Mouse (Mus musculus): ENCODE data around the gene Itpr3.

Itpr3 gene

GRCm38 (mm10) chr17:27119540-27119895, 62.4 kb downstream of the Itpr3 start:
- DNase-seq (ENCODE audit: low read depth), result no peak

- DNase-seq (ENCODE audit: low read depth), result no peak
Observed at GRCm38 (mm10) chr17:27119954-27120353, 62.9 kb downstream of the Itpr3 start.

- DNase-seq (ENCODE audit: low read depth), result peak; percentile 56
Observed at GRCm38 (mm10) chr17:27120561-27121024, 63.5 kb downstream of the Itpr3 start.

- DNase-seq (ENCODE audit: low read depth), result no peak
Observed at GRCm38 (mm10) chr17:27121266-27121665, 64.2 kb downstream of the Itpr3 start.

GRCm38 (mm10) chr17:27121781-27122180, 64.7 kb downstream of the Itpr3 start:
- no peak for DNase-seq (ENCODE audit: low read depth)

DNA sequence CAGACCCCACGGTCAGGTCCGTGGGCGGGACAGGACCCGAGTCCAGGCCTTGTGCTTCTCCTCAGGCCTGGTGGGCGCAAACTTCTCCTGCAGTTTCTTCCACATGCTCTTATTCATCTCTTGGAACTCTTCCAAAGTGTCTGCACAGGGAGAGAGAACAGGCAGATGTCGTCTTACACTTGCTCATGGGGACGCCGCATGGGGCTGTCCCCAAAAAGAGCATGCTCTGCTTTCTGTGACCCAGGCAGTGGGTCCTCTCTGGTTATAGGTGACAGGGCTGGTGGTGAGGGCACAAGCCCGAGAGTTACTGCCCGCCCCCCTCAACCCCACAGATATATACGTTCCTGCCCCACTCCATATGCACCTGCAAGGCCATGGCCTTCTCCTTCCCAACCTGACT, 65.6 kb downstream of the Itpr3 start:
- DNase-seq (ENCODE audit: low read depth), result no peak

- DNase-seq (ENCODE audit: low read depth), result no peak
Observed at GRCm38 (mm10) chr17:27123103-27123502, 66.0 kb downstream of the Itpr3 start.

DNA sequence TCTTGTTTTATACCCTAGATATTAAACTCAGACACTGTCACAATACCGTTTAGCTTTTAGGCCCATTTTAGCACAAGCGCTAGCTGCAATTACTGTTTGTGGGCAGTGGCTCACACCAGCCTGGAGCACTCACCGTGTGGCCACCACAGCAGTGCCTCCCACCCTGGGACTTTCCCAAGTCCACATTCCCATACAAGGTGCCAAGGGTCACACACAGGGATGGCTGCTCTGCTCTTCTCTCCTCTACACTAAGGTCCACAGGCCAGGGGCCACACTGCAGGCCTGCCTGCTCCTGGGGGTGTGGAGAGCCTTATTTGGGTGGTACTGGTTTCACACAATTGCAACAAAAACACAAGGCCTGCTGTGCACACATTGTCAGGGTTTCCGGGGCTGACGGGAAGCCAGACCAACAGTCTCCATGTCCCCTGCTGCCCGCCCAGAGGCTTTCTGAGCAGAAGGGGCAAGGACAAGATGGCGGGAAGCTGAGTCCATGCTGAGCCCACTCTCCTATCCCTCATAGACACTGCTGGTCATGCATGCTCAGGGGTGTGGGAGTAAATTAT, 66.8 kb downstream of the Itpr3 start:
- DNase-seq (ENCODE audit: low read depth), result no peak

- peak; percentile 86 for DNase-seq (ENCODE audit: low read depth)
Observed at GRCm38 (mm10) chr17:27125185-27125584, 68.1 kb downstream of the Itpr3 start.

GRCm38 (mm10) chr17:27125669-27126202, 68.6 kb downstream of the Itpr3 start:
- DNase-seq (ENCODE audit: low read depth), result no peak

DNA sequence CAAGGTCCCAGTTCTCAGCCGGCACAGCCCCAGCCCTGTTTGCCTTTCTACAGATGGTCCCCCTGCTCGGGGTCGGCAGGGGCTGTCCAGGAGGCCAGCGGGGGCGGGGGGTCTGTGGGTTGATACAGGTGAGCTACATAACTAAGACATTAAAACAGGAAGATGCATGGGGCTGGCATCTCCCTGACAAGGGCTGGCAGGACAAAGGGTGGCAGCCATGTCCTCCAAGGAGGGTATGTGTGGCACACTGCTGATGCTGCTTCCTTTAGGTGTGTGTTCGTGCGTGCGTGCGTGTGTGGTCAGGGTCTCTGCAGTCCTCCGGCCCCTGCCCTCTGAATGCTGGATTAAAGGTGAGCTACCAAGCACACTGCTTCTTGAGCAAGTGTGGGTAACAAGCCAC, 69.9 kb downstream of the Itpr3 start:
- no peak for DNase-seq (ENCODE audit: low read depth)

DNA sequence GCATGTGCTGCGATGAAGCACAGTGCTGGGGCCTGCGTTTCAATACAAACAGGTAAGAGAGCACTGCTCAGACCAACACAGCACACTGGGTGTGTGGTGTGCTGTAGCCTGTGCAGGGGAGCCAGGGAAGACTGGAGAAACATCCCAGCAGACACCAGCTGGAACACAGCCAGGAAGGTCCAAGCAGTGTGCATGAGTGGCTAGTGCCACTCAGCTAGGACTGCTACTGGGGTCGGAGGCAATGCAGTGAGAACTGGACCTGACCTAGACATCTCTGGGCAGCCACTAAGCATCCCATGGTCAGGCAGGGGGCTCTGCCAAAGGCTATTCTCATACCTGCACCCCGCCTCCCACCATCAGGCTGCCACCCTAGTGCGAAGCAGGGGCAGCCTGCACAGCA, 71.1 kb downstream of the Itpr3 start:
- no peak for DNase-seq (ENCODE audit: low read depth)

GRCm38 (mm10) chr17:27129291-27129690, 72.2 kb downstream of the Itpr3 start:
- DNase-seq (ENCODE audit: low read depth), result no peak

GRCm38 (mm10) chr17:27129819-27130218, 72.7 kb downstream of the Itpr3 start:
- no peak for DNase-seq (ENCODE audit: low read depth)

GRCm38 (mm10) chr17:27130246-27130645, 73.1 kb downstream of the Itpr3 start:
- no peak for DNase-seq (ENCODE audit: low read depth)

GRCm38 (mm10) chr17:27131240-27131665, 74.1 kb downstream of the Itpr3 start:
- peak; percentile 73 for DNase-seq (ENCODE audit: low read depth)

- no peak for DNase-seq (ENCODE audit: low read depth)
Observed at GRCm38 (mm10) chr17:27132238-27132637, 75.1 kb downstream of the Itpr3 start.

DNA sequence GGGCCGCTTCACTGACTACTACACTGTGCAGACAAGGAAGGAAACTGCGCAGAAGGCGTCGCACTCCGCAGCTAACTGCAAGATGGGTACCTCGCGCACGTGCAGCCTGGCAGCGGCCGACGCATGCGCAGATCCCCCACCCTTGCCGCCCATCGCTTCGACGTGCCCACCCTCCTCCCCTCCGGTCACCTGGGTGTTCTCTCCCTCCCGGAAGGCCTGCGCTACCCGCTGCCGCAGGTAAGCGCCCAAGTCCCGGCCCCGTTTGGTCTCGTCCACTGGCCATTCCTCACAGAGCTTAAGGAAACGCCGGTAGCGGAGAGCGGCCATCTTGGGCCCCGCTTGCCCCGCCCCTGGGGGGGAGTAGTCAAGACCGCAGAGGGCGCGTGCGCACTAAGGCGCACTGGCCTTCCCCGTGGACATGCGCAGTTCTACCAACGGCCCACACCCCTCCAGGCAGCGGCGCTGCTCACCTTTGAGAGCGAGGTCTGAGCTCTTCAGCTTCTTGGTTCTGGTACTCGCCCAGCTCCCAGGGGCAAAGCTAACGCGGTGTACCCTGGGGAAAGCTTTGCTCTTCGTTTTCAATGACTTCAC, 76.5 kb downstream of the Itpr3 start, which contains the start of gene Uqcc2:
Gene Uqcc2, minus strand, starts transcription at position 366 of the 591 bp plus-strand sequence.
- DNase-seq (ENCODE audit: low read depth), result peak; percentile 99

- no peak for DNase-seq (ENCODE audit: low read depth)
Observed at GRCm38 (mm10) chr17:27134187-27134586, 77.1 kb downstream of the Itpr3 start.

- DNase-seq (ENCODE audit: low read depth), result peak; percentile 49
Observed at GRCm38 (mm10) chr17:27134715-27135114, 77.6 kb downstream of the Itpr3 start.

GRCm38 (mm10) chr17:27138396-27138795, 81.3 kb downstream of the Itpr3 start:
- no peak for DNase-seq (ENCODE audit: low read depth)

- DNase-seq (ENCODE audit: low read depth), result peak; percentile 40
Observed at GRCm38 (mm10) chr17:27139304-27139703, 82.2 kb downstream of the Itpr3 start.

- peak; percentile 65 for DNase-seq (ENCODE audit: low read depth)
Observed at GRCm38 (mm10) chr17:27140262-27140661, 83.2 kb downstream of the Itpr3 start.

- DNase-seq (ENCODE audit: low read depth), result peak; percentile 95
Observed at GRCm38 (mm10) chr17:27141971-27142450, 84.9 kb downstream of the Itpr3 start.
